Mouse (Mus musculus): ENCODE measurements around the gene Opcml.

- TF ChIP-seq CTCF (IDR thresholded peaks at IDR 0.05; ENCODE audit: low read depth, low read length) = no peak
- TF ChIP-seq POLR2AphosphoS5 (IDR thresholded peaks at IDR 0.05; ENCODE audit: insufficient replicate concordance, low read depth, low read length) = no peak
Measured at GRCm38 (mm10) chr9:28439433-28440191, 649.0 kb downstream of the Opcml start.

All from G1E (cell line).